Mouse (Mus musculus) spleen, adult 2 months (tissue): ENCODE measurements at regions not wholly inside any gene's neighbourhood (a gene's known extent, or its start where the extent isn't known, plus 50 kb on each side); places are given as distances from the start of the nearest gene placed in this dataset.

Experiments used
- CTCF ChIP-seq: fragments of 200-500 bp; IDR thresholded peaks from 2 replicates; pipeline ENCODE4 v1.5.1; 2011; ENCODE audit warnings: mild to moderate bottlenecking, inconsistent platforms; ENCODE audit not compliant: insufficient read depth, insufficient read length, insufficient replicate concordance; ENCODE audit errors: extremely low read depth
- POLR2A ChIP-seq: fragments of 200-500 bp; IDR thresholded peaks from 2 replicates; pipeline ENCODE4 v1.6.1; 2011; ENCODE audit warnings: low read depth, low read length, inconsistent platforms

- TF ChIP-seq CTCF (no peak), POLR2A (no peak)
Observed at GRCm38 (mm10) chr16:95100954-95101353, 103.5 kb upstream of the Kcnj6 start.
